Mouse (Mus musculus) layer of hippocampus, postnatal 25 days (tissue): ENCODE data around the gene Bud23. TPM values are rescaled to one million over a fixed set of nuclear protein-coding genes. Genes with fewer than 3 reads are reported as not detected.
A peak's percentile ranks its signal among the peaks of the same experiment; 100 is the strongest.

Source experiments
- DNase-seq, 2 experiments: peaks; one replicate each; pipeline ENCODE4 v3.0.0; 2022; ENCODE audit warnings: mixed read lengths in 2 of 2, low spot score in 1 of 2; ENCODE audit errors: extremely low spot score in 1 of 2
- total RNA-seq, 2 experiments: library from RNA; stranded (reverse); gene quantifications; 2 replicates each; pipeline ENCODE4 v1.2.3; 2021

Gene Bud23
- total RNA-seq, 2 experiments from 2014 or later, result 48.7 to 51.6 TPM

DNA sequence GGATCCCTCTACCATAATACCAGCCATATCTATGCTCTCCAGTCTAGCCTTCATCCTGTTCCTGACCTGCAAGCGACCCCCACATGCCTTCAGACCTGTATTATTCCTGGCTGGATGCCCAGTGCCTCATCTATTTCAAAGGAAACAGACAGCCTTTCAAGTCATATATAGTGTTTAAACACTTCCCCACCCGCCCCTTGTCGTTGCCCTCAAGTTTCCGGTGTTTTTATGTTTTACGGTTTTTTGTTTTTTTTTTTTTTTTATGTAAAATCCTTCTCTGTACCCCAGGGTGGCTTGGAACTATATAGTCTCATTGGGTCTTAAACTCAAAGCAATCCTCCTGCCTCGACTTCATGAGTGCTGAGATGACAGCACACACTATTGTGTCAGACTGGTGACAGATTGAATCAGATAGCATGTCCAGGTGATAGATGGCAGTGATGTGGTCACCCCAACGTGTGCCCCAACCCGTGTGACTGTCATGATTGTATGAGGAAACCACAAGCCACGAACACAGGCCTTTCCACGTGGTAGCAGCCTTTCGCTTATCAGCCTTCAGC lies 40.0 kb downstream of the Bud23 start:
- no peak for DNase-seq

DNA sequence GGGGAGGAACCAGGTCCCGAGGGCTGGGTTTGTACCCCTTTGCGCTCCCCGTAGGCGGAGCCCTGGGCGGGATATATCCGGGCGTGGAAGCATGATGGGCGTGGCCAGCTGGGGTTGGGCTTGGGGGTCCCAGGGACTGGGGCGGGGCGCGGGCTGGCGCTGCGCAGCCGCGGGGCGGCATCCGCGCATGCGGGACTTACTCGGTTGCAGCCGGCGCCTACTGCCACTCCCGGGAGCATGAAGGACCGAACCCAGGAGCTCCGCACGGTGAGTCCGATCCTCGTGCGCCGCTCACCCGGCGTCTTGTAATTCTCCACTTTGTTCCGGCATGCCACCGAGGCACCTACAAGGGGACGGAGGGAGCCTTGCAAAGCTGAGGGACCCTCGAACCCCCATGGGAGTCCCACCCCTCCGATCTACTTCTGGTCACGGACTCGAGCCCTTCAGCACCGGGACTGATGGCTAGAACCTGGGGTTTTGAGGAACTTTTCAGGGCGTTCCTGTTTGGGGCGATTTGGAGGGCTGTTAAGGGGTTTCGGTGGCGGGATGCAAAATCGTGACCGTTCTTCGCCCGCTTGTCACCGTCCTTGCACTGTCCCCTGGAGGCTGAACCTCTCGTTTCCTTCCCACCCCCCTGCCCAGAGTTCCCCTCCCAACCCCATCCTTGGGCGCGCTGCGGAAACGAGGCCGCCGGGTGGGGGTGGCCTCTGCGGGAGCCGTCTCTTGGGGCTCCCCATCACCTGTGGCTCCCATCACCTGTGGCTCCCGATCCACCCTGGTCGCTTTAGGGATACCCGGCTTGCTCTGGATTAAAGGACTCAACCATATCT lies 41.2 kb downstream of the Bud23 start, which contains the start of gene Stx1a:
Gene Stx1a, plus strand, starts transcription at position 139 of the 830 bp plus-strand sequence.
- peak; percentile 76 to 77 for DNase-seq

DNA sequence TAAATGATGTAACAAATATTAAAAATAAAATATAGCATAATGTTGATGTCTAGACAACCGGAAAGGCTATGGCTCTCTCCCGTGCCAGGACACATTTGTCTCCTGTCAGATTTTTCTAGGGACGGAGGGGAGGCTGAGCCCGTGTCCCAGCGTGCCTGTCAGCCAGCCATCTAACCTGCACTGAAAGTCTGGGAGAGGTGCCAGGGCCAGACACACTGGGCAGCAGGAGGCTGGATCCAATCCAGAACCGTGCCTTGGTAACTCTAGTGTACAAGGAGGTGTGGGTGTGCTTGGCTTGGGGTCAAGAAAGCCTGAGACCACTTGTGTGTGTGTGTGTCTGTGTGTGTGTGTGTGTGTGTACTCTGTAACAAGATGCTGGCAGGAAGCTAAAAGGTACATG lies 42.9 kb downstream of the Bud23 start:
- DNase-seq, result no peak

DNA sequence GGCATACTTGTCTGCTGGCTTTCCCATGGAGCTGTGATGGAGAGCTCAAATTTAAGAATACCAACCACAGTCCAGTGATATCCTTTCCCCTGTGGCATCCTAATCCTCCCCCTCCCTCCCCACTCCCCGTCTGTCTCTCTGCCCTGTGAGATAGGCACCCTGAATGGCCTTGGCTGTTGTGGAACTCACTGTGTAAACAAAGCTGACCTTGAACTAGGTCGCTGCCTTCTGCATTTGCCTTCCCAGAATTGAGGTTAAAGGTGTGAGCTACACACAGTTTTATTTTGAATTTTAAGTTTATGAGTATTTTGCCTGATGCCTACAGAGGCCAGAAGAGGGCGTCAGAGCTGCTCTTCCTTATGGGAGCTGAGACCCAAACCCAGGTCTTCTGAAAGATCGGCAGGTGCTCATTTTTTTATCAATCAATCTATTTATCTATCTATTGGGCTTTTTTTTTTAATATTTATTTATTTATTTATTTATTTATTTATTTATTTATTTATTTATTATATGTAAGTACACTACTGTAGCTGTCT lies 48.5 kb downstream of the Bud23 start:
- DNase-seq, result no peak

DNA sequence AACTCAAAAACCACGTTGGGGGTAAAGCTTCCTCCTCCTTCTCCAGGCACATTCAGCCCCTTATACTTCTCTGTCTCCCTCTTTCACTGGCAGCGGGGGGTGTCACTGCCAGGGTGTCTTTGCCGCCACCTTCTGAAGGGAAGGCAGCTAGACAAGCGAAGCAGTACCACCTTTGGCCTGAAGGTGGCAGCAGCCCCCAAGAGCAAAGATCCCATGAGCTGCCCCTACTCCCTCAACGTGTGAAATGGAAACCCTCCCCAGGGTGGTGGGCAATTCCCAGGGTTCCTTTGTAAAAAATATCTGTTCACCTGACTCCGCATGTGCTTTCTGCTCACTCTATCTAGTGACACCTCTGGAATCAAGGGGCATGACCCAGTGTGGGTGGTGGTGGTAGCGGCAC lies 49.3 kb downstream of the Bud23 start:
- peak; percentile 89 to 99 for DNase-seq

DNA sequence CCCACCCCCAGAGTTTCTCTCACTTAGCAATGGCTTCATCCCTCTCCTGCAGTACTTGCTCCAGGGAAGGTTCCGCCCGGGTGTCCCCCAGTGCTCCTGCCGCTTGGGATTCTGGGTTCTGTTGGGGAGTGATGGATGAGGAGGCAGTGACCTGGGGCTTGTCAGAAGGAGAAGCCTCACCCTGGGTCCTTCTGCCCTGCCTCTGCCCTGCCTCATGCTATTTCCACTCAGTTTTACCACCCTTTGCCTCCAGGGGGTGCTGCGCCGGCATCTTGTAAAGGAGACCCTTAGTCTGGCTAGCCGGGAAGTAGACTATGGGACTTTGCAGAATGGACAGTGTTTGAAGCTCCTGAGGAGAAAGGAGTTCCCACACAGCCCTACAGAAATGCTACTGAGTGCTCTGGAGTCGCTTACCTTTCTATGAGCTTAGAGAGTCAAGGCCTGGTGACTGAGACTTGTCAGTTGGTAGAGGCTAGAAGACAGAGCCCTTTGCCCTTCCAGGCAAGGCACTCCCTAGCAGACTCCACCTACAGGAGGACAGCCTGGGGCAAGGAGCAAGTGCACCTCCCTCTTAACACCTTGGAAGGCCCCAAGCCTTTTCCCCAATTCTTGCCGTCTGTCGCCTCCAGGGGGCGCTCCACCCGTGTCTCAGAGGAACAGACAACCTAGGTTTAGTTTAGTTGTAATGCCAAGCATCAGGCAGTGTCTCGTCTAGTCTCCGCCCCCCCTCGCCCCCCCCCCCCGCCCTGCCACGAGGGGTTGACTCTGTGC lies 51.9 kb downstream of the Bud23 start:
- peak; percentile 73 to 88 for DNase-seq

DNA sequence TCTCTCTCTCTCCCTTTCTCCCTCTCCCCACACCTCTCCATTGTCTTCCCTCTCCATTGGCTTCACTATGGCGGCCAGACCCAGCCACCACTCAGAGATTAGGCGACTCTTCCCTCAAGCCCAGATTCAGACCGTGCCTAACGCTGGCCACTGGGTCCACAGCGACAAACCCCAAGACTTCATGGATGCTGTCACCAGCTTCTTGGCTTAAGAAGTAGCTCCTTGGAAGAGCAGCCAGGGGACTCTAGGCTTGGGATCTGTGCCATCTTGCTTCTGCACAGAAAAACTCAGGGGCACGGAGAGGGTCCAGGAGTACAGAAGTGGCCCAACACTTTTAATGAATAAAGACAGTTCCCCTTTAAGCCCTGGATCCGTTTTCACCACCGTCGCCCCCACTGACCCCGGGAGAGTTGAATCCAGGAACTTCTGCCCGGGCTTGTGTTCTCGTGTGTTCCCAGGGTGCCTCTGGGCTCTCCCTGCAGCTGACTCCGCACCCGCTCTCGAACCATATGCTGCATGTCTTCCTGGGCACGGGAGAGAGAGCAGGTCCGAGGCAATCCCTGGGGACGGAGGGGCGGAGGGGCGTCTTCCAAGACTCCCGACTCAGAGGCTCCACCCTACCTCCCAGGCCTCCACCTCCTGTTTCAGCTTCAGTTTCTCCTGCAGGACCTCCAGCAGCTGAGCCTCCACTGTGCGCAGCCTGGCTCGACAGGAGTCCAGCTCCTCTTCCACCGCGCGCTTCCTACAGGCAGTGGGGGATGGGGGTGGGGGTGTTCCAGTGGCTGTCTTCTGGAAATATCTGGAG lies 52.7 kb downstream of the Bud23 start:
- DNase-seq, result no peak

DNA sequence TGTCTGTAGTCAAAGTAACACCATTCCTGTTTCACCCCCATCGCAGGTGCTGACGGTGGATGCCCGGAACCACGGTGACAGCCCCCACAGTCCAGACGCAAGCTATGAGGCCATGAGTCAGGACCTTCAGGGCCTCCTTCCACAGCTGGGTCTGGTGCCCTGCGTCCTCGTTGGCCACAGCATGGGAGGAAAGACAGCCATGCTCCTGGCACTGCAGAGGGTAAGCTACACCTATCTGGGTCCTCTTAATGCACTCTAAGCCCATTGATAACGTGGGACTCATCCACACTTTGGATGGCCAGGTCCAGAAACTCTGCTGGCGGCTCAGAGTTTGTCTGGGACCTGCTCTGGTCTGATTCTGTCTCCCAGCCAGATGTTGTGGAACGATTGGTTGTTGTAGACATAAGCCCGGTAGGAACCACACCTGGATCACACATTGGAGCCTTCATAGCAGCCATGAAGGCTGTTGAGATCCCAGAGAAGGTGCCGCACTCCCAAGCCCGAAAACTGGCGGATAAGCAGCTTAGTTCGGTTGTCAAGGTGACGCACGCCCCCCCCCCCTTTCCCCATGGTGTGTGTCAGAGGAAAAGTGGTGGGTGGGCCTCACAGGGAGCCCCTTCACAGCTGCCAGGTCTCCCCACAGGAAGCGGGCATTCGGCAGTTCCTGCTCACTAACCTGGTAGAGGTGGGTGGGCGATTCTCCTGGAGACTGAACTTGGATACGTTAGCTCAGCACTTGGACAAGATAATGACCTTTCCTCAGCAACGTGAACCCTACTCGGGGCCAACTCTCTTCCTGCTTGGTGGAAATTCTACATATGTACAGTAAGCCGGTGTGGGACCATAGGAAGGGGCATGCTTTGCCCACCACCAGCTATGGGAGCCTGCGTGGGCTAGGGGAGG lies 53.7 kb downstream of the Bud23 start:
- no peak for DNase-seq

DNA sequence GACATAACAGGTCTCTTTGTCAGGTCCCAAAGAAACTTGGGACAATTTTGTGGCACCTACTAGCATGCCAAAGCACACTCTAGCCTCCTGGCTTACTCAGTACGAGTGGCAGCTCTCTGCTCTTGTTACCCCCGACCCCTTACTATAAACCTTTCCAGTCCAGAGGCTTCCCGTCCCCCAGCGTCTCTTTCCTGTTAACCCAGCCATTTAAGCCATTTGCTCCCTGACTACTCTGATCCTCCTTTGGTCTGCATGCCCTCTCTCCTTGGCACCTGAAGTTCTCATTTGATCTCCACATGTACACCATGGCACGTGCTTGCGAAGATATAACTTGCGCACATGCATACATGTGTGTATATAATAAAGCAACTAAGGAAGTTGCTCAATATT lies 54.4 kb downstream of the Bud23 start:
- DNase-seq, result no peak

DNA sequence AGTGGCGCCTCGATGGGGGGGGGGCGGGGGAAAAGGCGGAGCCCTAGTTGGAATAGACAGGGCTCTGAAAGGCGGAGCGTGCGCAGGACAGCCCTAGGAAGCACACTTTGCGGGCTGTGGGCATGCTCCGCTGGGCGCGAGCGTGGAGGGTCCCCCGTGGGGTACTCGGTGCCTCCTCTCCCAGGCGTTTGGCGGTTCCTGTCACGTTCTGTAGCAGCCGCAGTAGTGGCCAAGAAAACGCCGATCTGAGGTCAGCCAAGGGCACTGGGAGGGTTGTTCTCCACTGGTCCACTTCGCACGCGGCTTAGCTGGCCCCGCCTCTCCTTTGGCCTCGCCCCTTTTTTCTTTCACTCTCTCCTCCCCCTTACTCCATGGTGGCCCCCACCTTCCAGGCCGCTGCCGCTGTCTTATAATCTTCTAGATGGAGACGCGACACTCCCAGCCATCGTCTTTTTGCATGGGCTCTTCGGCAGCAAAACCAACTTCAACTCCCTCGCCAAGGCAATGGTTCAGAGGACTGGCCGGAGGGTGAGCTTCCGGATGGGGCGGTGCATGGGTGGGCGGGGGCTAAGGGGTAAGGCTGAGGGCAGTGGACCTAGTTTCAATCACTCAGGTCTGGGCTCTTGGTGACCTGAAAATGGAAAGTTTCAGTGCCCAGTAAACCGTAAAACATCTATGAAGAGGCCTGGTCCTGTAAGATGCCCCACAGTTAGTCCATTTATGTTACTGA lies 55.0 kb downstream of the Bud23 start:
- DNase-seq, result peak in 1 of 2 experiments; percentile 65

DNA sequence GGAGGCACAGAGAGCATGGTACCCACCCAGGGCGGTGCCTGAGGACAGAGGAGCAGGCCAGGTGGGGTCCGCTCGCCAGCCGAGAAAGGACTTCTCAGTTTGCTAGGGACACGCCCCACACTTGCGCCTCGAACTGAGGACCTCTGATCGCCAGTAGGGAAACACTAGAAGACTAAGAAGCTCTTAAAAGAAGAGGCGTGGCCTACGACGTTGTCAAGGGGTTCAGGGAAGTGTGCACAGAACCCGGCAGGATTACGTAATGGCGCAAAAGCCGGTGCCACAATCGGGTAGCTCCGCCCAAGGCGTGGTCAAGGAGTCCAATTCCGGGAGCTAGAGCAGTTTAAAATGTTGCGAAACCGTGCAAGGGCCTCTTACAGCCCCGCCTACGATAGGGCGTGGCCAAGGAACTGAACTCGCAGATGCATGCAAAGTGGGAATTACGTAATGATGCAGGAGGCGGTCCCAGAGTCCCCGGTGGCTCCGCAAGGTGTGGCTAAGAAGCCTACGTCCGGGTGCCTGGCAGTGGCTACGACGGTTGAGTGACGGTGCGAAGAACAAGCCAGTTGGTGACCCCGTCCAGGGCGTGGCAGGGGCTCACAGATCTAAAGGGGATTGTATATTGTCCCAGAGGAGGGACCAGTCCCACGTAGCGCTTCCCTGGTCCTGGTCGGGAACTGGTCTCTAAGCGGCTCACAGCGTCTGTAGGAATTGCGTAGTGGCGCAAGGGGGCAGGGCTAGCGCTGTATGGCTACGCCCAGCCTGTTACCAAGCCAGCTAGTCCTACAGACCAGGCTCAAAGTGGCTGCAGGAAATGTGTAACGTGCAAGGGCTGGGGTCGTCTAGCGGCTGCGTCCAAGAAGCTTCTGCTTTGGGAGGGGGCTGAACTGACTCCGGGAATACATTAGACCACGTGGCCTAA lies 55.8 kb downstream of the Bud23 start, which contains the start of gene Abhd11:
Gene Abhd11, plus strand, starts transcription at position 482 of the 919 bp plus-strand sequence.
- peak; percentile 74 to 90 for DNase-seq

DNA sequence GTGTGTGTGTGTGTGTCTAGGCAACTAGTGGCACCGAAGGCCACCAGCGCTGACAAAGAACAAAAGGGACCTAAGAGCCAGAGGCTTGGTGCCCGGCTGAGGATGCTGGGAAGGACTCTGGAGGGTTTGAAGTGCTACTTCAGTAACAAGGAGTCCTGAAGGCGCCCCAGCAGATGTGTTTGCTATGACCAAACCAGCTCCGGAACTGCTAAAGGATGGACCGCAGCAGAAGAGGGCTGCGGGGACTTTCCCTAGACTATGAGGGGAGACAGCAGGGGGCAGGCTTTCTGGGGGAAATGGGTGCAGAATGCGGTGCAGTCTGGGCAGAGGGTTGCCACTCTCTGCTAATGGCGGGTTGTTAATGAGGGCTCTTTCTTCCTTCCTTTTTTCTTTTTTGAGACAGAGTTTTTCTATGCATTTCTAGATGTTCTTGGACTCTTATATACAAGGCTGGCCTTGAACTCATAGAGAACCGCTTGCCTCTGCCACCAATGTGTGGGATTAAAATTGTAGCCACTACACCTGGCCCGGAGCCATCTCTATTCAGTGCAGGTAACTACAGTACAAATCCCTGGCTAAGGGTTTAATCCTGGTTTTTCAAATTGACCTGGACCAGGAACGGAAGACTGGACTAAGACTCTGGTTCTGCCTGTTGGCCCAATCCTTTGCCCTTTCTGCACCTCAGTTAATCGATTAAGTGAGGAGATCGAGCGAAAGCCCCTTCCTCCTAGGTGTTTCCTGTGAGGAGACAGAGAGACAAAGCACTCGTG lies 56.8 kb downstream of the Bud23 start:
- no peak for DNase-seq

Other genes with a start within 250 kb of the Bud23 start
- not detected for gene Tmem270, start 158.2 kb downstream of the Bud23 start, total RNA-seq
- gene Cldn13, start 149.4 kb downstream of the Bud23 start, total RNA-seq, result not detected
- gene Mettl27, start 132.6 kb downstream of the Bud23 start, total RNA-seq, result 1 to 10 TPM; 9.2 to 9.3 TPM
- gene Cldn4, start 118.0 kb downstream of the Bud23 start, total RNA-seq, result not detected
- gene Cldn3, start 78.7 kb downstream of the Bud23 start, total RNA-seq, result 1 to 10 TPM in 1 of 2 experiments, under 1 TPM in 1; 0.59 to 1.2 TPM
- gene Abhd11, start 55.8 kb downstream of the Bud23 start, total RNA-seq, result 10 to 100 TPM; 32.0 to 33.4 TPM
- 100 to 1,000 TPM; 113 to 115 TPM for gene Stx1a, start 41.5 kb downstream of the Bud23 start, total RNA-seq
- gene Dnajc30, start 757 bp downstream of the Bud23 start, total RNA-seq, result 10 to 100 TPM; 43.7 TPM
- gene Vps37d, start 13.3 kb upstream of the Bud23 start, total RNA-seq, result 10 to 100 TPM; 30.4 to 32.8 TPM
- 1 to 10 TPM; 3.1 to 5.8 TPM for gene Mlxipl, start 24.9 kb upstream of the Bud23 start, total RNA-seq
- 10 to 100 TPM; 32.1 to 34.4 TPM for gene Tbl2, start 84.7 kb upstream of the Bud23 start, total RNA-seq
- gene Bcl7b, start 103.3 kb upstream of the Bud23 start, total RNA-seq, result 10 to 100 TPM; 49.6 to 53.7 TPM
- 10 to 100 TPM; 65.5 to 72.7 TPM for gene Baz1b, start 122.3 kb upstream of the Bud23 start, total RNA-seq
- gene Fzd9, start 186.3 kb upstream of the Bud23 start, total RNA-seq, result 1 to 10 TPM; 6.2 to 7.3 TPM